Mouse (Mus musculus) forebrain, postnatal 0 days (tissue): ENCODE results near the gene Trarg1. TPM values are rescaled to one million over a fixed set of nuclear protein-coding genes. Genes with fewer than 3 reads are reported as not detected.

Experiments
- ATAC-seq: fragments of 200-750 bp; cut with Nextera tagmentation; 2 replicates; pipeline ENCODE4 v1.8.0; 2017; ENCODE audit warnings: mild to moderate bottlenecking, moderate library complexity
- DNase-seq: peaks from one replicate; pipeline ENCODE4 v3.0.0-alpha.2; 2015
- H3K27ac ChIP-seq: fragments of 300-500 bp; sonication (generic); 2 replicates; pipeline ENCODE4 v1.5.1; 2014; ENCODE audit warnings: low read depth, mild to moderate bottlenecking, antibody characterized with exemption, low read length, moderate library complexity, mixed read lengths
- H3K27me3 ChIP-seq: fragments of 300-500 bp; sonication (generic); 2 replicates; pipeline ENCODE4 v1.6.1; 2014; ENCODE audit warnings: mild to moderate bottlenecking, low read length, mixed read lengths; ENCODE audit not compliant: insufficient read depth
- H3K36me3 ChIP-seq: fragments of 300-500 bp; sonication (generic); 2 replicates; pipeline ENCODE4 v1.6.1; 2014; ENCODE audit warnings: mild to moderate bottlenecking, moderate library complexity; ENCODE audit not compliant: insufficient read depth
- H3K4me1 ChIP-seq: fragments of 300-500 bp; sonication (generic); 2 replicates; pipeline ENCODE4 v1.6.1; 2014; ENCODE audit warnings: antibody characterized with exemption; ENCODE audit not compliant: insufficient read depth
- H3K4me2 ChIP-seq: fragments of 300-500 bp; sonication (generic); 2 replicates; pipeline ENCODE4 v1.6.1; 2014; ENCODE audit warnings: low read depth, mild to moderate bottlenecking, moderate library complexity
- H3K4me3 ChIP-seq: fragments of 300-500 bp; sonication (generic); 2 replicates; pipeline ENCODE4 v1.5.1; 2014; ENCODE audit warnings: low read depth, low read length, mixed read lengths
- H3K9ac ChIP-seq: fragments of 300-500 bp; sonication (generic); 2 replicates; pipeline ENCODE4 v1.6.1; 2014; ENCODE audit warnings: mild to moderate bottlenecking
- H3K9me3 ChIP-seq: fragments of 300-500 bp; sonication (generic); 2 replicates; pipeline ENCODE4 v1.6.1; 2016; ENCODE audit warnings: low read length
- CTCF ChIP-seq: sonication (generic); IDR thresholded peaks from 2 replicates; pipeline ENCODE4 v1.5.1; 2016; ENCODE audit warnings: antibody characterized with exemption, control low read depth, low read depth
- WGBS: fragments of 180-500 bp; shearing (Covaris S2); extraction: QIAGEN DNeasy Blood & Tissue Kit; methylation state at CpG from one replicate; pipeline ENCODE4 v1.1.7; 2014; 5-methylcytosine and 5-hydroxymethylcytosine counted together
- polyA plus RNA-seq: library from polyadenylated mRNA; unstranded; fragments of >200 nt; fragmentation: Nextera tagmentation; extraction: Ambion mirVana; gene quantifications from 2 replicates; pipeline ENCODE4 v1.2.1, GENCODE M21; 2015
- total RNA-seq: library from RNA; depleted of rRNA; stranded (reverse); fragments of >200 nt; gene quantifications from 2 replicates; pipeline ENCODE4 v1.2.3, GENCODE M21; 2014

Gene Trarg1
- total and polyA plus RNA-seq, 2 experiments from 2014 or later, result 0.19 to 0.40 TPM

GRCm38 (mm10) chr11:76645955-76646354 lies 33.7 kb upstream of the Trarg1 start:
- TF ChIP-seq CTCF, result peak; percentile 97
- DNase-seq (peak; percentile 95), ATAC-seq (peak; percentile 85)
- Histone ChIP-seq H3K9me3 (no peaks in the 10 kb centered on the region), H3K4me1 (peaks cover 5% of the 10 kb centered on the region; the same call in 1 of the 2 replicates), H3K4me3 (peak overlapping the region; percentile 25), H3K27ac (no peak overlapping the region), H3K4me2 (peak overlapping the region; percentile 47), H3K9ac (no peak overlapping the region), H3K27me3 (no peaks in the 10 kb centered on the region), H3K36me3 (no peaks in the 10 kb centered on the region)
- 0% methylated on average over 19 of the region's 19 CpGs for WGBS

GRCm38 (mm10) chr11:76647062-76647461 lies 32.5 kb upstream of the Trarg1 start:
- Histone ChIP-seq H3K9me3 (no peaks in the 10 kb centered on the region), H3K27me3 (no peaks in the 10 kb centered on the region), H3K36me3 (no peaks in the 10 kb centered on the region), H3K9ac (no peak overlapping the region), H3K4me3 (0 out of 2 replicates have a peak overlapping the region, but pooled peaks have one; percentile 3), H3K4me2 (peak overlapping the region; percentile 36), H3K4me1 (peaks cover 5% of the 10 kb centered on the region; the same call in 1 of the 2 replicates), H3K27ac (no peak overlapping the region)
- WGBS, result 5% methylated on average over 7 of the region's 7 CpGs
- no peak for TF ChIP-seq CTCF
- ATAC-seq (peak; percentile 72), DNase-seq (peak; percentile 70)

- 0 out of 2 replicates have a peak overlapping the region, but pooled peaks have one; percentile 29 for H3K27ac ChIP-seq
- peak; percentile 53 for ATAC-seq
- H3K4me3 ChIP-seq, result 0 out of 2 replicates have a peak overlapping the region, but pooled peaks have one; percentile 3
- H3K9ac ChIP-seq, result no peak overlapping the region
- peak; percentile 81 for TF ChIP-seq CTCF
- H3K36me3 ChIP-seq, result no peaks in the 10 kb centered on the region
- H3K4me1 ChIP-seq, result peaks cover 5% of the 10 kb centered on the region; the same call in 1 of the 2 replicates
- H3K4me2 ChIP-seq, result peak overlapping the region; percentile 36
- WGBS, result 5% methylated on average over 9 of the region's 9 CpGs
- peak; percentile 79 for DNase-seq
- no peaks in the 10 kb centered on the region for H3K27me3 ChIP-seq
- no peaks in the 10 kb centered on the region for H3K9me3 ChIP-seq
Observed at GRCm38 (mm10) chr11:76647500-76647899, 32.1 kb upstream of the Trarg1 start.

GRCm38 (mm10) chr11:76650862-76651560 lies 28.6 kb upstream of the Trarg1 start:
- Histone ChIP-seq H3K27me3 (no peaks in the 10 kb centered on the region), H3K27ac (no peak overlapping the region), H3K9ac (no peak overlapping the region), H3K4me3 (no peak overlapping the region), H3K36me3 (no peaks in the 10 kb centered on the region), H3K4me1 (peaks cover 5% of the 10 kb centered on the region; the same call in 1 of the 2 replicates), H3K4me2 (no peak overlapping the region), H3K9me3 (no peaks in the 10 kb centered on the region)
- TF ChIP-seq CTCF, result no peak
- whole genome bisulfite sequencing, result 50% methylated on average over 14 of the region's 14 CpGs
- ATAC-seq (0 out of 2 replicates have a peak, but pooled peaks have one; percentile 26), DNase-seq (peak; percentile 49)

DNA sequence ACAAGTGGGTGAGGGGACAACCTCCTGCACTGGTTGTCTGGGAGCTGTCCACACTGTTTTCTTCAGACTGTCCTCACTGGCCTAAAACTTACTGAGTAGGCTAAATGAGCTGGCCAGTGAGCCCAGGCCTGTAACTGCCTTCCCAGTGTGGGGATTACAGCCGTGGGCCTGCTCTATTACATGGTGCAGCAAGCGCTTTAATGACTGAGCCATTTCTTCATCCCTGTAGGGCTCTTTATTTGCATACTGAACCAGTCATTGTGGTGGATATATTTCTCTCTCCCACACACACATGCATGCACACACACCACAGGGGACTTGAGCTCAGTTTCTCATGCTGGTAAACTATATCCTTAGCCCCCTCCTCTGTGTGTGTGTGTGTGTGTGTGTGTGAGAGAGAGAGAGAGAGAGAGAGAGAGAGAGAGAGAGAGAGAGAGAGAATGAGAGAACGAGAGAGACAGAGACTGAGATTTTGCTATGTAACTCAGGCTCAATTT lies 26.7 kb upstream of the Trarg1 start:
- 38% methylated on average over 3 of the region's 3 CpGs for WGBS
- Histone ChIP-seq H3K9me3 (no peaks in the 10 kb centered on the region), H3K36me3 (no peaks in the 10 kb centered on the region), H3K9ac (no peak overlapping the region), H3K27ac (no peak overlapping the region), H3K4me1 (no peaks in the 10 kb centered on the region), H3K4me2 (no peak overlapping the region), H3K4me3 (no peak overlapping the region), H3K27me3 (no peaks in the 10 kb centered on the region)
- no peak for TF ChIP-seq CTCF
- DNase-seq (no peak), ATAC-seq (no peak)

GRCm38 (mm10) chr11:76655106-76655505 lies 24.5 kb upstream of the Trarg1 start:
- TF ChIP-seq CTCF, result peak; percentile 77
- DNase-seq (peak; percentile 82), ATAC-seq (0 out of 2 replicates have a peak, but pooled peaks have one; percentile 23)
- H3K27ac ChIP-seq, result no peak overlapping the region
- H3K4me2 ChIP-seq, result no peak overlapping the region
- WGBS, result 5% methylated on average over 10 of the region's 10 CpGs
- no peaks in the 10 kb centered on the region for H3K4me1 ChIP-seq
- no peaks in the 10 kb centered on the region for H3K9me3 ChIP-seq
- no peaks in the 10 kb centered on the region for H3K36me3 ChIP-seq
- no peak overlapping the region for H3K4me3 ChIP-seq
- no peak overlapping the region for H3K9ac ChIP-seq
- no peaks in the 10 kb centered on the region for H3K27me3 ChIP-seq

DNA sequence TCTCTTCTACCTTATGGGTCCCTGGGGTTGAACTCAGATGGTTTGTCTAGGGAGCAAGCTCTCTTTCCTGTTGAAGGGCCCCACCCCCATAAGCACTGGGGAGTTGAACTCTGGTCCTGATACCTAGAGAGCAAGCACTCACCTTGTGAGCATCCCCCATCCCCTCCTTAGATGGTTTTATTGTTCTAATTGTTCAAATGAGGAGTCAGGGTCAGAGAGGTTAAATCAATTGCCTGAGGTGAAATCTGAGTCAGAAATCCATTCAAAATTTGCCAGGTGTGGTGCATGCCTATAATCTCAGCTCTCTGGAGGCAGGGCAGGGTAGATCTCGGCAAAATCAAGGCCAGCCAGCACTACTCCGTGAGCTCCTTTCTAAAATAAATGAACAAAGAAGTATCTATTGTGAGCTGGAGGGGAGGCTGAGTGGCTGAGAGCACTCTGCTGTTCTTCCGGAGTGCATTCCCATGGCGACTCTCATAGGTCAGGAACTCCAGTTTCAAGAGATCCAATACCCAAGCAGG lies 22.1 kb upstream of the Trarg1 start:
- DNase-seq, result no peak
- no peak overlapping the region for H3K4me2 ChIP-seq
- no peak for TF ChIP-seq CTCF
- no peaks in the 10 kb centered on the region for H3K27me3 ChIP-seq
- no peaks in the 10 kb centered on the region for H3K4me1 ChIP-seq
- H3K27ac ChIP-seq, result no peak overlapping the region
- H3K36me3 ChIP-seq, result no peaks in the 10 kb centered on the region
- no peak overlapping the region for H3K4me3 ChIP-seq
- no peaks in the 10 kb centered on the region for H3K9me3 ChIP-seq
- H3K9ac ChIP-seq, result no peak overlapping the region
- no peak for ATAC-seq
- 30% methylated on average over 4 of the region's 4 CpGs for WGBS
